Mouse (Mus musculus) bone marrow macrophage, adult 2 months (primary cell): ENCODE measurements around the gene Oprm1.

ENCODE experiments used
- CTCF ChIP-seq: IDR thresholded peaks from 2 replicates; pipeline ENCODE4 v1.5.1; 2012; ENCODE audit warnings: low read depth, mild to moderate bottlenecking, low read length, moderate library complexity
- POLR2A ChIP-seq: IDR thresholded peaks from 2 replicates; pipeline ENCODE4 v1.6.1; 2012; ENCODE audit warnings: mild to moderate bottlenecking, low read depth, low read length, borderline replicate concordance

DNA sequence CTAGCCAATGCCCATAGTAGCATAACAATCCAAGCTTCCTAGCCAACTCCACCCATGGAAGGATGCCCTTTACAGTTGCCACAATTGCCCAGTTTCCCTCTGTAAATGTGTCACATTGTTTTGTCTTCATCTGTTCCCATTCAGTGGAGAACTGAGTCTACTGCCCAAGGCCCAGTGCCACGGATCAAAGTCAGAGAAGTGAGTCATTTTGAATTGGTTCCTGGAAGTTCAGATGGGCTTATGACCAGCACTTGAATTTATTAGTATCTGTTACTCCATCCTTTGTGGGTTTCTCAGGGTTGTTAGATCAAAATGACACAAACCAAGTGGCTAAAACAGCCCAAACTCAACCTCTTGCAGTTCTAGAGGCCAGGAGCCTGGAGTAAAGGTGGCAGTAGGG, 299.2 kb downstream of the Oprm1 start:
- TF ChIP-seq POLR2A (no peak), CTCF (no peak)
